Mouse (Mus musculus) heart, adult 8-10 months (tissue): ENCODE measurements around the gene P3h2. TPM values are rescaled to one million over a fixed set of nuclear protein-coding genes. Genes with fewer than 3 reads are reported as not detected.

Experiments used
- DNase-seq: peaks from one replicate; pipeline ENCODE4 v3.0.0; 2022; ENCODE audit warnings: low spot score
- total RNA-seq, 4 experiments: library from RNA; stranded (reverse); gene quantifications; 2 replicates each; pipeline ENCODE4 v1.2.4; 2022

Gene P3h2
- total RNA-seq, 4 experiments from 2014 or later, result 2.6 to 4.6 (median 3.6) TPM

GRCm38 (mm10) chr16:25983635-25984034 lies 121.9 kb downstream of the P3h2 start:
- DNase-seq, result no peak

GRCm38 (mm10) chr16:25979037-25979436 lies 126.5 kb downstream of the P3h2 start:
- peak; percentile 28 for DNase-seq

- DNase-seq, result no peak
Measured at GRCm38 (mm10) chr16:25977210-25977609, 128.4 kb downstream of the P3h2 start.

GRCm38 (mm10) chr16:25971285-25971684 lies 134.3 kb downstream of the P3h2 start:
- DNase-seq, result no peak

GRCm38 (mm10) chr16:25970720-25971119 lies 134.9 kb downstream of the P3h2 start:
- no peak for DNase-seq

- DNase-seq, result no peak
Measured at GRCm38 (mm10) chr16:25970193-25970592, 135.4 kb downstream of the P3h2 start.

- DNase-seq, result peak; percentile 78
Measured at GRCm38 (mm10) chr16:25967297-25967696, 138.3 kb downstream of the P3h2 start.

- DNase-seq, result peak; percentile 68
Measured at GRCm38 (mm10) chr16:25963856-25964255, 141.7 kb downstream of the P3h2 start.

GRCm38 (mm10) chr16:25960345-25960744 lies 145.2 kb downstream of the P3h2 start:
- no peak for DNase-seq

GRCm38 (mm10) chr16:25959929-25960328 lies 145.7 kb downstream of the P3h2 start:
- no peak for DNase-seq

GRCm38 (mm10) chr16:25958650-25959238 lies 146.8 kb downstream of the P3h2 start:
- no peak for DNase-seq

- DNase-seq, result no peak
Measured at GRCm38 (mm10) chr16:25958213-25958612, 147.4 kb downstream of the P3h2 start.

GRCm38 (mm10) chr16:25956831-25957230 lies 148.8 kb downstream of the P3h2 start:
- no peak for DNase-seq

GRCm38 (mm10) chr16:25954614-25955013 lies 151.0 kb downstream of the P3h2 start:
- no peak for DNase-seq

GRCm38 (mm10) chr16:25953359-25953758 lies 152.2 kb downstream of the P3h2 start:
- no peak for DNase-seq

GRCm38 (mm10) chr16:25952005-25952404 lies 153.6 kb downstream of the P3h2 start:
- peak; percentile 15 for DNase-seq

- DNase-seq, result no peak
Measured at GRCm38 (mm10) chr16:25948067-25948466, 157.5 kb downstream of the P3h2 start.

- peak; percentile 45 for DNase-seq
Measured at GRCm38 (mm10) chr16:25945151-25945955, 160.2 kb downstream of the P3h2 start.

- DNase-seq, result no peak
Measured at GRCm38 (mm10) chr16:25942261-25942660, 163.3 kb downstream of the P3h2 start.

- no peak for DNase-seq
Measured at GRCm38 (mm10) chr16:25934181-25934580, 171.4 kb downstream of the P3h2 start.

- DNase-seq, result no peak
Measured at GRCm38 (mm10) chr16:25912185-25912584, 193.4 kb downstream of the P3h2 start.
